ENCODE assay signal across 17 mouse cellular contexts in genomic region chr11:75614769-75615168, GRCm38 (mm10).
"Had no signal": no experiment of that assay in that cellular context is flagged by ENCODE, and none has a peak within 500 bp of the region (broad histone marks: within the 10 kb centered on the region; RNA-seq: fewer than 3 reads in every experiment).

No protein-coding gene starts in this region.

- H3K27ac ChIP-seq: neural tube, embryonic 12.5 days; neural tube, embryonic 13.5 days; neural tube, embryonic 15.5 days; stomach, embryonic 15.5 days; stomach, postnatal 0 days had no signal

- DNase-seq: retina, postnatal 1 day; right cerebral cortex, adult 18-20 months; right cerebral cortex, postnatal 14 days; right cerebral cortex, postnatal 25 days; right cerebral cortex, postnatal 4 days; spleen, adult 18-20 months; thymus, adult 18-20 months; thymus, adult 2 months; thymus, postnatal 14 days; thymus, postnatal 25 days; thymus, postnatal 36 days; thymus, postnatal 4 days had no signal

- H3K4me1 ChIP-seq: neural tube, embryonic 12.5 days; neural tube, embryonic 13.5 days; neural tube, embryonic 15.5 days; stomach, embryonic 15.5 days had no signal

- H3K9ac ChIP-seq: neural tube, embryonic 12.5 days; neural tube, embryonic 13.5 days; neural tube, embryonic 15.5 days; stomach, embryonic 15.5 days had no signal

- H3K4me3 ChIP-seq: neural tube, embryonic 12.5 days; neural tube, embryonic 13.5 days; neural tube, embryonic 15.5 days; stomach, embryonic 15.5 days had no signal

- H3K9me3 ChIP-seq: neural tube, embryonic 12.5 days; neural tube, embryonic 13.5 days; neural tube, embryonic 15.5 days; stomach, embryonic 15.5 days had no signal

- H3K27me3 ChIP-seq: neural tube, embryonic 12.5 days; neural tube, embryonic 13.5 days; neural tube, embryonic 15.5 days; stomach, embryonic 15.5 days had no signal
